Mouse (Mus musculus) Patski (cell line): ENCODE data around the gene Anxa5. TPM values are rescaled to one million over a fixed set of nuclear protein-coding genes. Genes with fewer than 3 reads are reported as not detected.

Experiments
- ATAC-seq: fragments of 100-300 bp; one replicate; pipeline ENCODE4 v1.8.0; 2021
- CTCF ChIA-PET: fragments of 350-600 bp; sonication (Branson Sonifier 250); formaldehyde crosslinking; loops from one replicate; lab custom pipeline; 2022; ENCODE audit warnings: inconsistent platforms; lab: Charles Lee
- POLR2A ChIA-PET: fragments of 350-600 bp; sonication (Branson Sonifier 250); formaldehyde crosslinking; loops from one replicate; lab custom pipeline; 2022; ENCODE audit warnings: antibody characterized with exemption, inconsistent platforms; lab: Charles Lee
- DNase-seq: peaks from one replicate; pipeline ENCODE4 v3.0.0-alpha.2; 2011; ENCODE audit warnings: low read depth, low spot score
- H3K27me3 ChIP-seq: fragments of 371-371 bp; one replicate; pipeline ENCODE4 v1.5.1; 2021
- CTCF ChIP-seq: fragments of 100-300 bp; IDR thresholded peaks from one replicate; pipeline ENCODE4 v1.5.1; 2021
- in situ Hi-C: fragments of 300-500 bp; cut with MboI; formaldehyde crosslinking; loops from 3 replicates; pipeline ENCODE4 v1.11.1; 2018; ENCODE audit warnings: low pct_unique_long_range_greater_than_20kb, mixed read lengths
- polyA plus RNA-seq: library from polyadenylated mRNA; unstranded; gene quantifications from one replicate; pipeline ENCODE4 v1.2.3, GENCODE M21; 2021

The Anxa5 gene
- 987 TPM for polyA plus RNA-seq

DNA sequence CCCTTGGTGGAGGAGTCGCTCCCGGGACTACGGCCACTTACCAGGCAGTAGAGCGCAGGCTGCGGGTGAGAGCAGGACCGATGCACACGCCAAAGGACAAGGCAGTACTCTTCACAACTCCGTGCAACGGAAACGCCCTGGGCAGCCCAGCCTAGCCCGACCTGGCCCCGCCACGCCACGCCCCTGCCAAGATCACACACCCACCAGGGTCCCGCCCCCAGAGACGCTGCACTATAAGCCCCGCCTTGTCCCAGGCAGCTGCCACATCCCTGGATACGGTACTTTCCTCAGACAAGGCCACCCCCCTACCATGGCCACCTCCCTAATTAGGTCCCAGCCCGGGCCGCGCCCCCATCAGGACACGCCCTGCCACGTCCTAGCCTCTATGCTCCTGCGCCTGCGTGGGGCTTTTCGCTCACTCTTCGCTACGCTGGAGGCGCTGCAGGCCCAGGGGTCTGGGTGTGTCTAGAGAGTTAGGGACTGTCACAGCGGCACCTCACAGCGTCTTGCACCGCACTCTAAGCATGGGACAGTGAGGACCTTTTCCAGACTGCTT is at the start of gene Anxa5, which contains the start of gene 1810062G17Rik:
Gene Anxa5, minus strand, starts transcription at position 363 of the 556 bp plus-strand sequence.
Gene 1810062G17Rik, plus strand, starts transcription at position 406 of the 556 bp plus-strand sequence.
- TF ChIP-seq CTCF: no peak
- in situ Hi-C loops: no loop called here
- ChIA-PET CTCF (interaction anchor here (1.0 to 8.3 kb wide), 4 partner anchors 9 to 29 kb away, joined by 3 to 100 read pairs (median 4); no protein-coding TSS in a partner anchor), POLR2A (interaction anchor here (0.8 to 4.7 kb wide), 5 partner anchors 10 to 1257 kb away, joined by 3 to 32 read pairs (median 5); no protein-coding TSS in a partner anchor)
- DNase-seq (peak; percentile 95), ATAC-seq (peak; percentile 97)
- H3K27me3 ChIP-seq: no peaks in the 10 kb centered on the region

DNA sequence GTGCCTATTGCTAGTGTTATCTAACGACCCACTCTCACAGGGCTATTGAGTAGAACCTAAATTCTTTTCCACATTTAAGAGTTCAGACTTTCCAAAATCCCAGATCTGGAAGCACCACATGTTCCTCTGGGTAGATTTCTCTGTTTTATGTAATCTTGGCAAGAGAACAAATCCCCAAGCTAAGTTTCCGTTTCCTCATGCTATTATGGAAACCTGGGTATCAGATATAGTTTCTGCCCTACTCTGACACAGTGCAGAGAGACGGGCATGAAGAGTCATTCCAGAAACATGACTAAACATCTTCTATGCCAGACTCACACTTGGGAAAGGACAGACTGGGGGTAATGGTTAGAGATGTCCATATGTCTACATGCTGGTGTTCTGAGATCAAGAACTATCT is 48.8 kb upstream of the Anxa5 start:
- in situ Hi-C loops: no loop called here
- TF ChIP-seq CTCF: no peak
- peaks cover 75% of the 10 kb centered on the region for H3K27me3 ChIP-seq
- ATAC-seq: no peak
- ChIA-PET CTCF (no interaction called here), POLR2A (no interaction called here)
- no peak for DNase-seq

DNA sequence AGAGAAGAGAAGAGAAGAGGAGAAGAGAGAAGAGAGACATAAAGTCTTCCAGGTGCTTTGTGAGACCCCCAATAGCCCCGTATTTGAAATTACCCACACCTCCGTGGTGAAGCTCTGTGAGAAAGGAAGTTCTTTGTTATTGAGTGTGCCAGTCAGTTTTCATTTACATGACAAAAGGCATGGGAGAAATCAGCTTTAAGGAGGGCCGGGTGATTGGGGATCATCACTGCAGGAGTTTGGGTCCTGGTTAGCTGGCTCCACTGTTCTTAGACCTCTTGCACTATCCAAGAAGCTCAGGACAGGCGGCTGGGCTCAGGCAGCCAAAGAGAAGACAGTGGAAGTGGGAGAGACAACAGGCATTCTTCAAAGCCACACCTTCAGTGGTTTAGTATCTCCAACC is 46.4 kb upstream of the Anxa5 start:
- DNase-seq: no peak
- H3K27me3 ChIP-seq: peaks cover 73% of the 10 kb centered on the region
- ATAC-seq: no peak
- CTCF ChIA-PET: interaction anchor here (2.2 kb wide), 1 partner anchor 22 kb away, joined by 5 read pairs; no protein-coding TSS in a partner anchor
- no peak for TF ChIP-seq CTCF
- in situ Hi-C loops: no loop called here
- POLR2A ChIA-PET: no interaction called here

DNA sequence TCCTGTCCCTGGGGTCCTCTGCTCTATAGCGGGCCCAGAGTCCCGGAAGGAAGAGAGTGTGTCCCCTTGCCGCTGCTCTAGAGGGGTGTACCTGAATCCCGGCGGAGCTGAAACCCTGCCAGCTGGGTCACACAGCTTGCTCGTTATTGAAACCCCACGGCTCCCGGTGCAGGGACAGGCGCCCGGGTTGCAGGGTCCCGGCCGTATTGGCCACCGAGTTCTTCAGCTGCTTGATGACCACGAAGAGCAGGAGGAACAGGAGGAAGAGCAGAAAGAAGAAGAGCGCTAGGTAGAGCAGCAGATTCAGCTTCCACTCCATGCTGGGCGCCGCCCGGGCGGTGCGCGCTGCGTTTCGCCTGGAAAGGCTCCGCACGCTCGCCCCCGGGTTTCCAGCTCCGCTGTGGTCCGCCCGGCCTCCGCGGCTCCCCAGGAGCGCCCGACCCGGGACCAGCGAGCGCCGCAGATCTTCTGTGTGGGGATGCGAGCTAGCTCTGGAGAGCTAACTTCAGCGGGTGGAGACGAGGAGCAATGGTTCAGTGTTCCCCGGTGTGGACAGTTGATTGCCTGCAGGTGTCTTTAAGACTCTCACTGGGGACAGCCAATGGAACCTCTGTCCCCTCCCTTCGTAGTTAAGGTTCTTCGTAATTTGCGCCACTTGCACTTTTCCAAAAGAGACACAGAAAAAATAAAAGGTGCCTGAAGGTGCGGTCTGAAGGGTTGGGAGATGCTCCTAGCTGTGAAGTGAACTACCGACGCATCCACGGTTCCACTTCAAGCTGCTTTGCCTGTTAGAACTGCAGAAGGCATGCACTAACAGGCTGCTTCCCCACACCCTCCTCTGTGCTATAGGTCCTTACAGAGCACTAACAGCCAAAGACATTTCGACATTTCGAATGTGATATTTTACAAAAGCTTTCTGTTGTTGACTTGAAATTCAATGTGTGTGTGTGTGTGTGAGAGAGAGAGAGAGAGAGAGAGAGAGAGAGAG is 45.7 kb upstream of the Anxa5 start, which contains the start of gene Gm11549:
Gene Gm11549, minus strand, starts transcription at position 741 of the 988 bp plus-strand sequence.
- no peak for TF ChIP-seq CTCF
- H3K27me3 ChIP-seq: peaks cover 78% of the 10 kb centered on the region
- ChIA-PET POLR2A (interaction anchor here (0.5 to 1.0 kb wide), 3 partner anchors 11 to 128 kb away, joined by 3 read pairs; no protein-coding TSS in a partner anchor), CTCF (interaction anchor here (0.9 to 2.2 kb wide), 2 partner anchors 9 to 21 kb away, joined by 3 to 5 read pairs; no protein-coding TSS in a partner anchor)
- no peak for DNase-seq
- in situ Hi-C loops: no loop called here
- peak; percentile 42 for ATAC-seq

DNA sequence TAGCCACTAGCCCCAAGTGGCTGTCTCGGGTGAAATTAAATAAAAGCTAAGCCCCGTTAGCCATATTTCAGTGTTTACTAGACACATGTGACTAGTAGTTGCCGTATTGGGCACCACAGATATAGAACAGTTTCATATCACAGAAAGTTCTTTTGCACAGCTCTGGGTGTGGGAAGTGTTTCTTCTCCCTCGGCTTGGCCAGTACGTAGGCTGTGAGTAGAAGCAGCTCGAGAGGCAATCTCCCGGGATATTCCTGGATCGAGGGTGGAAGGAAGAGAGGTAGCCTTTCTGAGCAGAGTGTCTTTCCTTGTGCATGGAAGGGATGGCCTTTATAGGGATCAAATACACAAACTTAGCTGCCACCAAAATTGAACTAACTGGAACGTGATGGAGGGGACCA is 40.5 kb upstream of the Anxa5 start:
- no peak for DNase-seq
- POLR2A ChIA-PET: interaction anchor here (0.6 kb wide), 1 partner anchor 242 kb away, joined by 3 read pairs; no protein-coding TSS in a partner anchor
- TF ChIP-seq CTCF: no peak
- CTCF ChIA-PET: interaction anchor here (0.7 to 1.8 kb wide), 5 partner anchors 10 to 22 kb away, joined by 3 to 5 read pairs (median 3); no protein-coding TSS in a partner anchor
- in situ Hi-C loops: no loop called here
- ATAC-seq: no peak
- H3K27me3 ChIP-seq: peaks cover 85% of the 10 kb centered on the region

DNA sequence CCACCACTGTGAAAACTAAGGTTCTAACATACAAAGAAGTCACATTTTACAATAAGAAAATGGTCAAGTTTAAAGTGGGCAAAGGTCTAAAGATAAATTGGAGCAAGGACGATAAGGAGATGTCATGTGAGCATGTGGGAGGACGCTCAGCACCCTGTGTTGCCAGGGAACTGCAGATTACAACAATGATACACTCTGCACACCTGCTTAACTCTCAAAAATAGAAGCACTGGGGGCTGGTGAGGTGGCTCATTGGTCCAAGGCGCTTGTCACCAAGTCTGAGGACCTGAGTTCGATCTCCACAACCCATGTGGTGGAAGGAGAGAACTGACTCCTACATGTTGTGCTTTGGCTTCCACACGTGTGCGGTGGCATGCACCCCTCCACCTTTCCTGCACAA is 35.8 kb upstream of the Anxa5 start:
- CTCF ChIA-PET: no interaction called here
- no peak for TF ChIP-seq CTCF
- POLR2A ChIA-PET: no interaction called here
- H3K27me3 ChIP-seq: peaks cover 53% of the 10 kb centered on the region
- in situ Hi-C loops: no loop called here
- ATAC-seq (no peak), DNase-seq (no peak)

DNA sequence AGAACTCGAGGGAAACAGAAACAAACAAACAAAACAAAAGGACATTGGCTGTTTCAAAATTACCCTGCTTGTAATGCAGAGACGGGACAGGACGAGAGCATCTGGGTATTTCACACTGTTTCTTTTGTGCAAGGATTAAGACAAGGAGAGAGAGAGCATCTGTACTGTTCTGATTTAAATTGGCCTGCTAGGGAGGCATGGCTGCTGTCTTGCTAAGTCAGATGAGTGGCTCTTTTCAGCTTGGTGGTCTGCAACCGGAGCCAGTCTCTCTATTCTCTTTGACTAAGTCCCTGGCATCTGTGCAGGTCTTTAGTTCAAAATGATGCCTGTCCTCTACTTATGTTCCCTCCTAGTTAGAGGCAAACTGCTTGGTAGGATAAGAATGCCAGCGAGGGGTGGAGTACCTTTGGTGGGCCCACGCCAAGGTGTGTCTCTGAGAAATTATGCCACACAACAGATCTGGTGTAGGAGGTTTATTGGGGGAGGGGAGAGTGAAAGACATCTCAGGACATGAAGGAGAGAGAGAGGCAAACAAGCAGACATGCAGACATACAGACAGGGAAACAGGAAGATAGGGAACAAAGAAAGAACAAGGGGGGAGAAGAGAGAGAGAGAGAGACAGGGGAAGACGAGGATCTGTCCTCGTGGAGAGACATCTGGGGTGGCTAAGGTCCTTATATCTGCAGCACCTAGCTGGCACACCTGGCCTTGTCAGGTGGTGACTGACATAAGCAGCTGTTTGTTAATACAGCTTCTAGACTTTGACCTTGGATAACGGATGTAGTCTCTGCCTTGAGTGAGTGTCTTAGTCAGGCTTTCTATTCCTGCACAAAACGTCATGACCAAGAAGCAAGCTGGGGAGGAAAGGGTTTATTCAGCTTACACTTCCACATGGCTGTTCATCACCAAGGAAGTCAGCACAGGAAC is 30.4 kb upstream of the Anxa5 start:
- H3K27me3 ChIP-seq: peaks cover 24% of the 10 kb centered on the region
- in situ Hi-C loops: no loop called here
- ChIA-PET POLR2A (no interaction called here), CTCF (interaction anchor here (1.1 to 1.3 kb wide), 2 partner anchors 11 kb away, joined by 3 read pairs; no protein-coding TSS in a partner anchor)
- ATAC-seq (no peak), DNase-seq (no peak)
- no peak for TF ChIP-seq CTCF

DNA sequence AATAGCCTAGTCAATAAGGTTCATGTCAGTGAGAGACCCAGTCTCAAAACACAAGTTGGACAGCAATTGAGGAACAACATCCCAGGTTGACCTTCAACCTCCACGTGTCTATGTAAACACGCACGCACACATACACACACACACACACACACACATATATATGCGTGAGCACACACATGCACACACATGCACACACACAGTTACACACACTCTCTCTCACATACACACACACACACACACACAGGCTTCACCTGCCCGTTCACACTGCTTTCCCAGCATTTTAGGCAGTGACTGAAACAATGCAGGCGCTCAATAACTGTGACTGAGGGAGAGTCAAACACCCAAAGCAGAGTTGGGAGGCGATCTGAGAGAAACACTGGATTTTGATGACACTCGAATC is 29.6 kb upstream of the Anxa5 start:
- CTCF ChIA-PET: interaction anchor here (1.5 kb wide), 1 partner anchor 11 kb away, joined by 4 read pairs; no protein-coding TSS in a partner anchor
- no peak for TF ChIP-seq CTCF
- no peak for ATAC-seq
- H3K27me3 ChIP-seq: peaks cover 24% of the 10 kb centered on the region
- DNase-seq: no peak
- in situ Hi-C loops: no loop called here
- POLR2A ChIA-PET: interaction anchor here (0.8 kb wide), 1 partner anchor 1901 kb away, joined by 9 read pairs; no protein-coding TSS in a partner anchor

DNA sequence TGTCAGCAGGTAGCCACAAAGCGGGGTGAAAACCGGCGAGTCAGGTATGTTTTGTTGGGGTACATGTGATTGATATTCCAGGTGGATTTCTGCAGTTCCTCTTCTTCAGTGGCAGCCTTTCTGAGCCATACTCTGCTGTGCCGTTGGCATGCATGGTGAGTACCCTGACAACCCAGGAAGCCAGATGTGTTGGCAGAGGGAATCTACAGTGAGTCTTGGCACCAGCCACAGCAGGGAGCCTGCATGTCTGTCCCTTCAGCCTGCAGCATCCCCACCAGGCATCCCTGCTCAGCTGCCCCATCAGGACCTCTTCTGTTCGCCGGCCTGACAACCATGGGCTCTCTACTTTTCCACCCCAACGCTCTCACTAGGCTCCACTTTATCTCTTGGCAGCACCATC is 25.9 kb upstream of the Anxa5 start:
- ChIA-PET POLR2A (interaction anchor here (0.6 kb wide), 1 partner anchor 13 kb away, joined by 5 read pairs; no protein-coding TSS in a partner anchor), CTCF (interaction anchor here (1.5 to 9.7 kb wide), 3 partner anchors 52 to 297 kb away, joined by 3 to 215 read pairs (median 12); no protein-coding TSS in a partner anchor)
- H3K27me3 ChIP-seq: peaks cover 19% of the 10 kb centered on the region
- TF ChIP-seq CTCF: no peak
- ATAC-seq (no peak), DNase-seq (no peak)
- in situ Hi-C loops: no loop called here
